Mouse (Mus musculus) ES-E14 (cell line): Measurements from ENCODE around the gene Tmem245.

Source experiments
- CHD2 ChIP-seq: IDR thresholded peaks from 2 replicates; pipeline ENCODE4 v1.6.1; 2014; ENCODE audit warnings: mild to moderate bottlenecking, low read depth, low read length, inconsistent platforms
- HCFC1 ChIP-seq: IDR thresholded peaks from 2 replicates; pipeline ENCODE4 v1.6.1; 2012; ENCODE audit warnings: low read length, inconsistent platforms, borderline replicate concordance; ENCODE audit not compliant: insufficient read depth
- MAFK ChIP-seq: IDR thresholded peaks from 2 replicates; pipeline ENCODE4 v1.6.1; 2014; ENCODE audit warnings: mild to moderate bottlenecking, low read depth, low read length, inconsistent platforms; ENCODE audit not compliant: insufficient read depth
- ZC3H11A ChIP-seq: IDR thresholded peaks from 2 replicates; pipeline ENCODE4 v1.6.1; 2012; ENCODE audit warnings: low read depth, mild to moderate bottlenecking, inconsistent platforms, low read length, borderline replicate concordance
- ZNF384 ChIP-seq: IDR thresholded peaks from 2 replicates; pipeline ENCODE4 v1.6.1; 2012; ENCODE audit warnings: low read depth, low read length, inconsistent platforms

DNA sequence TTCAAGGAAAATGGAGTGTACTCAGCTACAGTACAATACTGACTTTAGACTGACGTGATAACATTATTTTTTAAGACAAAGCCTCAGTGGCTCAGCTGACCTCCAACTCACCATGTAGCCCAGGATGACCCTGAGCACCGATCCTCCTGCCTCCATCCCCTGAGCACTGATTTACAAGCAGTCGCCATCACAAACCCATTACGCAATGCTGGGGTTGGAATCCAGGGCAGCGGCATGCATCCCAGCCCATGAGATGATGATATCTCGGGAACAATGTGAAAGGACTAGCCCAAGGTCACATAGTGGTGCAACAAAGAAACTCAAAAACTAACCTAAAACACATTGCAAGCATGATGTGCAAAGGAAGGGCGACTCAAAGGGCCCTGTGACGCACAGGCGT, 123.0 kb downstream of the Tmem245 start:
- TF ChIP-seq CHD2 (no peak), ZC3H11A (no peak), HCFC1 (no peak), MAFK (no peak), ZNF384 (no peak)
